Mouse (Mus musculus): ENCODE data around the gene Stxbp4.

The Stxbp4 gene

GRCm38 (mm10) chr11:90650231-90650885 lies 12.5 kb upstream of the Stxbp4 start:
- no peak for DNase-seq (ENCODE audit: low read depth, low spot score)

GRCm38 (mm10) chr11:90649777-90650176 lies 11.9 kb upstream of the Stxbp4 start:
- DNase-seq (ENCODE audit: low read depth, low spot score), result no peak

GRCm38 (mm10) chr11:90638312-90638830 lies 487 bp upstream of the Stxbp4 start:
- peak; percentile 8 for DNase-seq (ENCODE audit: low read depth, low spot score)

GRCm38 (mm10) chr11:90634661-90635060 lies 3.2 kb downstream of the Stxbp4 start:
- DNase-seq (ENCODE audit: low read depth, low spot score), result no peak

GRCm38 (mm10) chr11:90632480-90632879 lies 5.4 kb downstream of the Stxbp4 start:
- DNase-seq (ENCODE audit: low read depth, low spot score), result no peak

GRCm38 (mm10) chr11:90627751-90628150 lies 10.1 kb downstream of the Stxbp4 start:
- DNase-seq (ENCODE audit: low read depth, low spot score), result no peak

GRCm38 (mm10) chr11:90625174-90625573 lies 12.7 kb downstream of the Stxbp4 start:
- no peak for DNase-seq (ENCODE audit: low read depth, low spot score)

- peak; percentile 26 for DNase-seq (ENCODE audit: low read depth, low spot score)
Measured at GRCm38 (mm10) chr11:90623477-90623876, 14.4 kb downstream of the Stxbp4 start.

GRCm38 (mm10) chr11:90622500-90622899 lies 15.4 kb downstream of the Stxbp4 start:
- DNase-seq (ENCODE audit: low read depth, low spot score), result no peak

- no peak for DNase-seq (ENCODE audit: low read depth, low spot score)
Measured at GRCm38 (mm10) chr11:90622044-90622443, 15.8 kb downstream of the Stxbp4 start.

- DNase-seq (ENCODE audit: low read depth, low spot score), result no peak
Measured at GRCm38 (mm10) chr11:90616431-90616830, 21.5 kb downstream of the Stxbp4 start.

GRCm38 (mm10) chr11:90614743-90615142 lies 23.1 kb downstream of the Stxbp4 start:
- no peak for DNase-seq (ENCODE audit: low read depth, low spot score)

- no peak for DNase-seq (ENCODE audit: low read depth, low spot score)
Measured at GRCm38 (mm10) chr11:90612118-90612517, 25.8 kb downstream of the Stxbp4 start.

- no peak for DNase-seq (ENCODE audit: low read depth, low spot score)
Measured at GRCm38 (mm10) chr11:90603066-90603465, 34.8 kb downstream of the Stxbp4 start.

GRCm38 (mm10) chr11:90595826-90596225 lies 42.1 kb downstream of the Stxbp4 start:
- DNase-seq (ENCODE audit: low read depth, low spot score), result no peak

GRCm38 (mm10) chr11:90590996-90591395 lies 46.9 kb downstream of the Stxbp4 start:
- no peak for DNase-seq (ENCODE audit: low read depth, low spot score)

GRCm38 (mm10) chr11:90586203-90586602 lies 51.7 kb downstream of the Stxbp4 start:
- no peak for DNase-seq (ENCODE audit: low read depth, low spot score)

- DNase-seq (ENCODE audit: low read depth, low spot score), result no peak
Measured at GRCm38 (mm10) chr11:90585754-90586153, 52.1 kb downstream of the Stxbp4 start.

- no peak for DNase-seq (ENCODE audit: low read depth, low spot score)
Measured at GRCm38 (mm10) chr11:90577057-90577780, 60.7 kb downstream of the Stxbp4 start.

- DNase-seq (ENCODE audit: low read depth, low spot score), result no peak
Measured at GRCm38 (mm10) chr11:90576282-90576972, 61.5 kb downstream of the Stxbp4 start.

GRCm38 (mm10) chr11:90575491-90576048 lies 62.3 kb downstream of the Stxbp4 start:
- no peak for DNase-seq (ENCODE audit: low read depth, low spot score)

- DNase-seq (ENCODE audit: low read depth, low spot score), result no peak
Measured at GRCm38 (mm10) chr11:90570646-90571259, 67.1 kb downstream of the Stxbp4 start.
